ENCODE assay signal across 20 mouse cellular contexts in genomic region chr16:84769619-84770464, GRCm38 (mm10). TPM values are rescaled to one million over a fixed set of nuclear protein-coding genes. Genes with fewer than 3 reads are reported as not detected.
DNase-seq lines count a peak whose midpoint lies in the region; ATAC-seq and TF ChIP-seq lines count a peak whose summit lies in the region.
"Had no signal": no experiment of that assay in that cellular context is flagged by ENCODE, and none has a peak within 500 bp of the region (broad histone marks: within the 10 kb centered on the region; RNA-seq: fewer than 3 reads in every experiment).

No protein-coding gene starts in this region.

- no peak for TF ChIP-seq EP300 in CH12.LX (IDR thresholded peaks at IDR 0.05; ENCODE audit: low read length)

- in situ Hi-C loops in CH12.LX (cut with MboI; ENCODE audit: low pct_ligation_motif_present, low pct_unique_long_range_greater_than_20kb, low sequenced_read_pairs) (loop anchor here (5.0 kb wide), 1 partner anchor 37 kb away; no protein-coding TSS in a partner anchor), ES-E14 (cut with MboI; ENCODE audit: low sequenced_read_pairs in 2 of 2, unreplicated experiment in 2 of 2) (no loop called here)

- no peak overlapping the region for H3K4me2 ChIP-seq in heart, embryonic 12.5 days
- H3K4me2 ChIP-seq in CH12.LX (ENCODE audit: insufficient read depth, low read depth, poor library complexity, severe bottlenecking): peak overlapping the region; percentile 37
- H3K4me2 ChIP-seq: forebrain, embryonic 13.5 days; heart, embryonic 15.5 days; hindbrain, embryonic 13.5 days; intestine, embryonic 15.5 days had no signal

- no peak overlapping the region for H3K27ac ChIP-seq in heart, embryonic 12.5 days (ENCODE audit: poor library complexity, severe bottlenecking)
- H3K27ac ChIP-seq in CH12.LX (ENCODE audit: insufficient read depth, low read depth) (no peak overlapping the region), ES-E14 (ENCODE audit: insufficient read depth, low read depth, low read length, poor library complexity, severe bottlenecking) (peak overlapping the region; percentile 96)
- peak overlapping the region; percentile 70 for H3K27ac ChIP-seq in olfactory bulb, adult 2 months (ENCODE audit: insufficient read depth, low read depth, low read length)
- H3K27ac ChIP-seq: embryonic facial prominence, embryonic 10.5 days; forebrain, embryonic 13.5 days; heart, embryonic 10.5 days; heart, embryonic 15.5 days; hindbrain, embryonic 13.5 days; intestine, embryonic 15.5 days had no signal

- no peak for TF ChIP-seq CTCF in CH12.LX (conservative IDR thresholded peaks at IDR 0.05 in 1 of 2, IDR thresholded peaks at IDR 0.05 in 1 of 2; ENCODE audit: low read depth in 2 of 2, low read length in 2 of 2)
- TF ChIP-seq CTCF in olfactory bulb, adult 2 months (IDR thresholded peaks at IDR 0.05; ENCODE audit: insufficient read depth, low read depth, low read length): no peak

- no peak for TF ChIP-seq RAD21 in CH12.LX (IDR thresholded peaks at IDR 0.05; ENCODE audit: low read depth, low read length)

- H3K9ac ChIP-seq in heart, embryonic 12.5 days: no peak overlapping the region
- H3K9ac ChIP-seq in CH12.LX (ENCODE audit: insufficient read depth, low read depth) (0 out of 2 replicates have a peak overlapping the region, but pooled peaks have one; percentile 1), ES-E14 (ENCODE audit: insufficient read depth, low read depth, low read length, poor library complexity, severe bottlenecking) (peak overlapping the region; percentile 26; the same call in 1 of the 2 replicates)
- H3K9ac ChIP-seq: forebrain, embryonic 13.5 days; forebrain, postnatal 0 days; heart, embryonic 15.5 days; hindbrain, embryonic 13.5 days; intestine, embryonic 15.5 days had no signal

- no peak for ATAC-seq in heart, embryonic 12.5 days (ENCODE audit: insufficient number of reproducible peaks, low FRiP score)
- ATAC-seq: forebrain, embryonic 13.5 days; forebrain, postnatal 0 days; intestine, embryonic 15.5 days had no signal

- no peaks in the 10 kb centered on the region for H3K79me2 ChIP-seq in CH12.LX (replicated peaks; ENCODE audit: control insufficient read depth, extremely low read depth, insufficient read depth, poor library complexity, severe bottlenecking)

- no peak for TF ChIP-seq POLR2A in CH12.LX (IDR thresholded peaks at IDR 0.05; ENCODE audit: low read depth, low read length)
- TF ChIP-seq POLR2A in olfactory bulb, adult 2 months (IDR thresholded peaks at IDR 0.05; ENCODE audit: insufficient read depth, low read depth, low read length): no peak

- dilution Hi-C loops in CH12.LX (cut with MboI; ENCODE audit: extremely low pct_ligation_motif_present, extremely low pct_unique_long_range_greater_than_20kb, low sequenced_read_pairs): no loop called here

- peak; percentile 30 for DNase-seq in heart, adult 11 months
- no peak for DNase-seq in CH12.LX (ENCODE audit: extremely low read depth)
- DNase-seq in ES-E14 (ENCODE audit: low read depth, low spot score): no peak
- DNase-seq in lung, postnatal 10 days: no peak
- no peak for DNase-seq in urinary bladder, adult 18-20 months (ENCODE audit: low spot score in 2 of 2)
- DNase-seq: adrenal gland, postnatal 10 days; cerebellum, adult 11-12 months; cerebellum, adult 9-10 months; forebrain, postnatal 0 days; gastrocnemius, postnatal 36 days; heart, adult 18-20 months; heart, postnatal 14 days had no signal

- H3K4me3 ChIP-seq in heart, embryonic 12.5 days: no peak overlapping the region
- H3K4me3 ChIP-seq in CH12.LX (replicated peaks in 1 of 3; ENCODE audit: low read depth in 2 of 3, low read length in 2 of 3, poor library complexity in 1 of 3) (no peak overlapping the region), ES-E14 (ENCODE audit: insufficient read depth in 1 of 2, low read depth in 1 of 2, low read length in 2 of 2, poor library complexity in 1 of 2, severe bottlenecking in 1 of 2) (peak overlapping the region; percentile 8 to 15; a peak in 3 of 4 replicates)
- H3K4me3 ChIP-seq in olfactory bulb, adult 2 months (ENCODE audit: insufficient read depth, low read depth, low read length): no peak overlapping the region
- H3K4me3 ChIP-seq: embryonic facial prominence, embryonic 10.5 days; forebrain, embryonic 13.5 days; heart, embryonic 10.5 days; heart, embryonic 15.5 days; hindbrain, embryonic 13.5 days; intestine, embryonic 15.5 days had no signal

- no peaks in the 10 kb centered on the region for H3K27me3 ChIP-seq in heart, embryonic 12.5 days (replicated peaks)
- H3K27me3 ChIP-seq in CH12.LX (replicated peaks): no peaks in the 10 kb centered on the region
- H3K27me3 ChIP-seq: forebrain, embryonic 13.5 days; heart, embryonic 15.5 days; hindbrain, embryonic 13.5 days had no signal

- 78% methylated on average over 19 of the region's 19 CpGs for WGBS in heart, embryonic 12.5 days
- WGBS in olfactory bulb, adult 2 months: 63% methylated on average over 19 of the region's 19 CpGs

- H3K36me3 ChIP-seq in heart, embryonic 12.5 days: no peaks in the 10 kb centered on the region
- H3K36me3 ChIP-seq in CH12.LX (replicated peaks in 1 of 2; ENCODE audit: control insufficient read depth in 1 of 2, insufficient read depth in 1 of 2, low read length in 1 of 2): peaks cover 0 to 2% of the 10 kb centered on the region in 2 experiments
- no peaks in the 10 kb centered on the region for H3K36me3 ChIP-seq in ES-E14 (ENCODE audit: control insufficient read depth, insufficient read depth, low read length, poor library complexity, severe bottlenecking)
- H3K36me3 ChIP-seq: embryonic facial prominence, embryonic 10.5 days; heart, embryonic 10.5 days; heart, embryonic 15.5 days; hindbrain, embryonic 13.5 days; intestine, embryonic 15.5 days had no signal

- no peaks in the 10 kb centered on the region for H3K9me3 ChIP-seq in heart, embryonic 12.5 days (replicated peaks)
- H3K9me3 ChIP-seq in CH12.LX (replicated peaks; ENCODE audit: low read length) (no peaks in the 10 kb centered on the region), ES-E14 (ENCODE audit: control insufficient read depth, insufficient read depth, low read depth, low read length) (no peaks in the 10 kb centered on the region)
- H3K9me3 ChIP-seq: embryonic facial prominence, embryonic 10.5 days; forebrain, embryonic 13.5 days; heart, embryonic 10.5 days; heart, embryonic 15.5 days; hindbrain, embryonic 13.5 days; intestine, embryonic 15.5 days had no signal

- no peaks in the 10 kb centered on the region for H3K4me1 ChIP-seq in heart, embryonic 12.5 days (replicated peaks)
- H3K4me1 ChIP-seq in CH12.LX (ENCODE audit: control insufficient read depth in 1 of 2, insufficient read depth in 2 of 2) (no peaks in the 10 kb centered on the region), ES-E14 (ENCODE audit: control insufficient read depth in 2 of 2, insufficient read depth in 2 of 2, low read length in 2 of 2, poor library complexity in 1 of 2) (peaks cover 2 to 8% of the 10 kb centered on the region in 2 experiments)
- H3K4me1 ChIP-seq in olfactory bulb, adult 2 months (ENCODE audit: control insufficient read depth, insufficient read depth, low read length): peaks cover 6% of the 10 kb centered on the region

TF ChIP-seq in CH12.LX, 34 proteins besides CTCF, POLR2A, EP300 and RAD21 (continues in another document):
- no peak for TF ChIP-seq MAX (IDR thresholded peaks at IDR 0.05; ENCODE audit: low read length)
- TF ChIP-seq MAZ (IDR thresholded peaks at IDR 0.05; ENCODE audit: low read depth, low read length): no peak
- no peak for TF ChIP-seq ZC3H11A (IDR thresholded peaks at IDR 0.05; ENCODE audit: low read depth, low read length)
- TF ChIP-seq KAT2A (IDR thresholded peaks at IDR 0.05; ENCODE audit: insufficient replicate concordance, low read length): no peak
- no peak for TF ChIP-seq NRF1 (IDR thresholded peaks at IDR 0.05; ENCODE audit: low read depth, low read length)
- TF ChIP-seq RCOR1 (conservative IDR thresholded peaks at IDR 0.05; ENCODE audit: low read depth, low read length): no peak
- TF ChIP-seq SIN3A (IDR thresholded peaks at IDR 0.05; ENCODE audit: low read length): no peak
- TF ChIP-seq MAFK (IDR thresholded peaks at IDR 0.05; ENCODE audit: insufficient replicate concordance, low read length): no peak
- TF ChIP-seq BHLHE40 (IDR thresholded peaks at IDR 0.05; ENCODE audit: low read depth, low read length): no peak
- no peak for TF ChIP-seq CHD2 (IDR thresholded peaks at IDR 0.05; ENCODE audit: low read length)
- no peak for TF ChIP-seq MXI1 (IDR thresholded peaks at IDR 0.05; ENCODE audit: low read depth, low read length)

TF ChIP-seq in ES-E14, 5 proteins besides CTCF, POLR2A, EP300 and RAD21:
- no peak for TF ChIP-seq ZNF384 (IDR thresholded peaks at IDR 0.05; ENCODE audit: low read depth, low read length)
- no peak for TF ChIP-seq MAFK (IDR thresholded peaks at IDR 0.05; ENCODE audit: insufficient read depth, low read depth, low read length)
- no peak; the same call in 1 of the 2 replicates for TF ChIP-seq HCFC1 (IDR thresholded peaks at IDR 0.05; ENCODE audit: borderline replicate concordance, insufficient read depth, low read length)
- TF ChIP-seq CHD2 (IDR thresholded peaks at IDR 0.05; ENCODE audit: low read depth, low read length): no peak
- TF ChIP-seq ZC3H11A (IDR thresholded peaks at IDR 0.05; ENCODE audit: borderline replicate concordance, low read depth, low read length): no peak

RNA-seq across cellular contexts. Expression of gene Jam2, which starts 4.1 kb away (rescaled TPM):
- polyA plus RNA-seq in heart, embryonic 12.5 days (2016; fragmentation: Nextera tagmentation; extraction: Ambion mirVana): 8.3 and 8.6 TPM in 2 replicates
- total RNA-seq in CH12.LX (2012; rRNA removed) (0.08 TPM in 2 replicates), CH12.LX (2014; rRNA removed) (not detected in 2 replicates), ES-E14 (2012; rRNA removed) (225 and 328 TPM in 2 replicates)
- 0.09 and 0.10 TPM in 2 replicates for polyA plus RNA-seq in CH12.LX (2012; ENCODE audit: insufficient read length, low read depth)
- not detected in 2 replicates for polyA plus RNA-seq in olfactory bulb, adult 2 months (2012; ENCODE audit: insufficient read depth, insufficient read length, low replicate concordance, missing spikeins)

RNA-seq across cellular contexts. Expression of gene Mrpl39, which starts 34.3 kb away (rescaled TPM):
- 48.5 and 50.4 TPM in 2 replicates for polyA plus RNA-seq in heart, embryonic 12.5 days (2016; fragmentation: Nextera tagmentation; extraction: Ambion mirVana)
- 123 and 128 TPM in 2 replicates for total RNA-seq in CH12.LX (2012; rRNA removed)
- 110 and 112 TPM in 2 replicates for total RNA-seq in CH12.LX (2014; rRNA removed)
- polyA plus RNA-seq in CH12.LX (2012; ENCODE audit: insufficient read length, low read depth): 97.4 and 102 TPM in 2 replicates
- total RNA-seq in ES-E14 (2012; rRNA removed): 56.4 and 66.3 TPM in 2 replicates
- polyA plus RNA-seq in olfactory bulb, adult 2 months (2012; ENCODE audit: insufficient read depth, insufficient read length, low replicate concordance, missing spikeins): not detected in 2 replicates

Comparison
In these comparisons a context has a peak if more than half of its experiments do, and no peak if none do; other contexts are left out.
1. H3K27ac ChIP-seq: peak in ES-E14 (single experiment) and olfactory bulb, adult 2 months (single experiment); none in heart, embryonic 12.5 days (single experiment) and CH12.LX (single experiment).
2. H3K4me3 ChIP-seq: peak in ES-E14 (2 of 2); none in heart, embryonic 12.5 days (single experiment), CH12.LX (0 of 3) and olfactory bulb, adult 2 months (single experiment).
3. RNA of gene Mrpl39, which starts 34.3 kb away (polyA plus RNA-seq): 97.4 to 102 TPM in CH12.LX and 48.5 to 50.4 TPM in heart, embryonic 12.5 days; not detected in olfactory bulb, adult 2 months; every median in the first group is over 10 times any median in the second.